Mouse (Mus musculus) limb, embryonic 14.5 days (tissue): Measurements from ENCODE around the gene Serinc3. TPM values are rescaled to one million over a fixed set of nuclear protein-coding genes. Genes with fewer than 3 reads are reported as not detected.

Experiments
- ATAC-seq: fragments of 200-750 bp; cut with Nextera tagmentation; 2 replicates; pipeline ENCODE4 v1.8.0; 2017; ENCODE audit warnings: low read depth, moderate number of reproducible peaks, moderate TSS enrichment; ENCODE audit not compliant: low FRiP score
- DNase-seq: peaks from one replicate; pipeline ENCODE4 v3.0.0-alpha.2; 2015; ENCODE audit warnings: low spot score
- H3K27ac ChIP-seq: fragments of 300-500 bp; sonication (generic); replicated peaks from 2 replicates; pipeline ENCODE4 v1.5.1; 2014; ENCODE audit warnings: low read depth, mild to moderate bottlenecking, low read length, moderate library complexity, mixed read lengths
- H3K27me3 ChIP-seq: fragments of 300-500 bp; sonication (generic); 2 replicates; pipeline ENCODE4 v1.6.1; 2014; ENCODE audit warnings: low read length, mixed read lengths; ENCODE audit not compliant: control insufficient read depth, insufficient read depth
- H3K36me3 ChIP-seq: fragments of 300-500 bp; sonication (generic); 2 replicates; pipeline ENCODE4 v1.6.1; 2014; ENCODE audit warnings: mild to moderate bottlenecking, low read length, moderate library complexity, mixed read lengths; ENCODE audit not compliant: control insufficient read depth, insufficient read depth
- H3K4me1 ChIP-seq: fragments of 300-500 bp; sonication (generic); 2 replicates; pipeline ENCODE4 v1.6.1; 2014; ENCODE audit warnings: antibody characterized with exemption, low read length, mixed read lengths; ENCODE audit not compliant: control insufficient read depth, insufficient read depth
- H3K4me2 ChIP-seq: fragments of 300-500 bp; sonication (generic); replicated peaks from 2 replicates; pipeline ENCODE4 v1.6.1; 2014; ENCODE audit warnings: low read depth, mild to moderate bottlenecking, low read length, moderate library complexity; ENCODE audit not compliant: severe bottlenecking
- H3K4me3 ChIP-seq: fragments of 300-500 bp; sonication (generic); replicated peaks from 2 replicates; pipeline ENCODE4 v1.5.1; 2014; ENCODE audit warnings: low read length
- H3K9ac ChIP-seq: fragments of 300-500 bp; sonication (generic); 2 replicates; pipeline ENCODE4 v1.6.1; 2014; ENCODE audit warnings: mild to moderate bottlenecking, low read depth, low read length, moderate library complexity; ENCODE audit not compliant: severe bottlenecking
- H3K9me3 ChIP-seq: fragments of 300-500 bp; sonication (generic); 2 replicates; pipeline ENCODE4 v1.6.1; 2016; ENCODE audit warnings: low read length; ENCODE audit not compliant: control insufficient read depth
- POLR2A ChIP-seq: fragments of 200-500 bp; IDR thresholded peaks from 2 replicates; pipeline ENCODE4 v1.8.0; 2012; ENCODE audit warnings: inconsistent platforms, mild to moderate bottlenecking, moderate library complexity, borderline replicate concordance; ENCODE audit not compliant: insufficient read depth, insufficient read length; ENCODE audit errors: extremely low read depth
- WGBS: fragments of 180-500 bp; shearing (Covaris S2); extraction: QIAGEN DNeasy Blood & Tissue Kit; methylation state at CpG from one replicate; pipeline ENCODE4 v1.1.7; 2014; 5-methylcytosine and 5-hydroxymethylcytosine counted together
- polyA plus RNA-seq, 2 experiments: library from polyadenylated mRNA; depleted of rRNA in 1 of 2; stranded (reverse) in 1 of 2; unstranded in 1 of 2; fragments of >200 nt; fragmentation: Nextera tagmentation in 1 of 2; extraction: Ambion mirVana in 1 of 2; gene quantifications; 2 replicates each; pipeline versions ENCODE4 v1.2.1 to v1.2.3; 2012 to 2014

Gene Serinc3
- polyA plus RNA-seq, 2 experiments = 43.4 to 99.5 TPM

DNA sequence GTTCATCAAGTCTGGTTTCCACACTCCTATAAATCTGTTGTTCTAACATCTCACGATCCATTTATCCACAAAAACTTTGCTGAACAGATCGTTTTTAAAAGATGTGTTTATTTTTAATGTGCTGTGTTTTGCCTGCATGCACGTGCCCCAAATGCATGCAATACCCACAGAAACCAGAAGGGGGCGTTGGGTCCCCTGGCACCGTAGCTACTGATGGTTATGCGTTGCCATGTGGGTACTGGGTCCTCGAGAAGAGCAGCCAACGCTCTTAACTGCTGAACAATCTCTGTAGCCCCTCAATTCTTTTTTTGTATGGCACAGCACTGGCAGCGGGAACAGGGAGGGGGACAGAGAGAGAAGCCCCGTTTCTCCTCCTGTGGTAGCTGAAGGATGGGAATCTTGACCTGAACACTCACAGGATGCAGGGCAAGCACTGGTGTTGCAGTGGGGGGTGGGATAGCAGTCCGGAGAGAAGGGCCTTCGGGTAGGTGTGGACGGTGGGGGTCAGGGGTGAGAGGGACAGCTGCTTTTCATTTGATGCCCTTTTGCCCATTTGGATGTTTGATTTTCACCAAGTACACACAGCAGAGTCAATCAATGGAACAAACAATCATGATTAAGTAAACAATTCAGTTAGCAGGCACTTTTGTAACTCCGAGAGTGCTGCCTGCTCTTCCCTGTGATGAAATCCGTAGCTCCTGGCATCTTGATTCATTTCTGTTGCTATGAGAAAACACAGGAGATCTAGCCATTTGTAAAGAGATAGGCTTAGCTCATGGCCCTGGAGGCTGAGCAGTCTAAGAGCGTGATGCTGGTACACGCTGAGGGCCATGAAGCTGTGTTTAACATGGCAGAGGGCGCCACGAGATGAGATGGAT, 58.3 kb downstream of the Serinc3 start:
- no peaks in the 10 kb centered on the region for H3K27me3 ChIP-seq
- no peak overlapping the region for H3K27ac ChIP-seq
- no peak overlapping the region for H3K4me3 ChIP-seq
- DNase-seq (no peak), ATAC-seq (no peak)
- H3K36me3 ChIP-seq = no peaks in the 10 kb centered on the region
- no peaks in the 10 kb centered on the region for H3K4me1 ChIP-seq
- no peaks in the 10 kb centered on the region for H3K9me3 ChIP-seq
- TF ChIP-seq POLR2A = no peak
- no peak overlapping the region for H3K9ac ChIP-seq
- H3K4me2 ChIP-seq = no peak overlapping the region
- WGBS = 38% methylated on average over 19 of the region's 19 CpGs

- no peaks in the 10 kb centered on the region for H3K27me3 ChIP-seq
- DNase-seq = no peak
- no peak for ATAC-seq
- 75% methylated on average over 10 of the region's 10 CpGs for WGBS
- H3K9ac ChIP-seq = no peak overlapping the region
- no peak overlapping the region for H3K4me3 ChIP-seq
- H3K27ac ChIP-seq = no peak overlapping the region
- no peaks in the 10 kb centered on the region for H3K4me1 ChIP-seq
- no peaks in the 10 kb centered on the region for H3K9me3 ChIP-seq
- no peak overlapping the region for H3K4me2 ChIP-seq
- TF ChIP-seq POLR2A = no peak
- H3K36me3 ChIP-seq = no peaks in the 10 kb centered on the region
Measured at GRCm38 (mm10) chr2:163584088-163584426, 60.9 kb downstream of the Serinc3 start.

DNA sequence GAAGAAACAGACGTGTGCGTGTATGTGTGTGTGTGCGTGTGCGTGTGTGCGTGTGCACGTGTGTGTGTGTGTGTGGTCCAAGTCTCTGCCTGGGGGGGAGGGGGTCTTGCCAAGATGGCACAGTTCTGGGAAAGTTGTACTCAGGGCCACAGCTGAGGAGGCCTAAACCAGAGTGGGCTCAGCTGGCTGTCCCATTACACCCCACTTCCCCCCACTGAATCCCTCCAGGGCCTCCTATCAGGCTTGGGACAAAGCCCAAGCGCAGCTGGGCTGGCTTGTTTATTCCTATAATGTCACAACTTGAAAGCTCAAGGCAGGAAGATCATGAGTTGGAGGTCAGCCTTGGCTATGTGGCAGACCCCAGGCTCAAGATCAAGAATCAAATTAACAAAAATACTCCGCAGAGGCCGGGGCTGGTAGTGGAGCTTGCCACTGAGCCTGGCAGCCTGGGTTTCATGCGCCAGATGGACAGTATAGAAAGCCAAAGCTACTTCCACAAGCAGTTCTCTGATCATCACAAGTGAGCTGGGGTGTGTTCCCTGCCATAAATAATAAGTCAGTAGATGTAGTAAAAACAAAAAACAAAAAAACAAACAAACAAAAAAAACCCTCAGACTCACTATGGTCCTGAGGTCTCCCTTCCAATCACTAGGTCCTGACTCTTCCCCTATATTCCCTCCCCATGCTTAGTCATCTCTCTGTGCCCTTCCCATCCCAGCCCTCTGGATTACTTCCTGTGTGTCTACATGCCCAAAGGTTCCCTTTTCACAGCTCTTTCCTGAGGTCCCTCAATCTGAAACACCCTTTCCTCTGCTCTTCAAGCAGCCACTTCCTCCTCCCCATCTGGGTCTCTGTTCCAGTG, 61.5 kb downstream of the Serinc3 start:
- H3K4me2 ChIP-seq = no peak overlapping the region
- no peaks in the 10 kb centered on the region for H3K36me3 ChIP-seq
- no peak overlapping the region for H3K4me3 ChIP-seq
- WGBS = 89% methylated on average over 10 of the region's 10 CpGs
- no peak for ATAC-seq
- H3K27ac ChIP-seq = no peak overlapping the region
- H3K27me3 ChIP-seq = no peaks in the 10 kb centered on the region
- DNase-seq = no peak
- no peaks in the 10 kb centered on the region for H3K4me1 ChIP-seq
- TF ChIP-seq POLR2A = no peak
- no peak overlapping the region for H3K9ac ChIP-seq
- H3K9me3 ChIP-seq = no peaks in the 10 kb centered on the region

GRCm38 (mm10) chr2:163580069-163580945, 64.6 kb downstream of the Serinc3 start:
- WGBS = 76% methylated on average over 13 of the region's 13 CpGs
- no peak for DNase-seq
- Histone ChIP-seq H3K4me2 (no peak overlapping the region), H3K9ac (no peak overlapping the region), H3K27ac (no peak overlapping the region), H3K27me3 (no peaks in the 10 kb centered on the region), H3K4me3 (no peak overlapping the region), H3K4me1 (no peaks in the 10 kb centered on the region), H3K9me3 (no peaks in the 10 kb centered on the region), H3K36me3 (no peaks in the 10 kb centered on the region)
- no peak for ATAC-seq
- no peak for TF ChIP-seq POLR2A

- Histone ChIP-seq H3K36me3 (no peaks in the 10 kb centered on the region), H3K27me3 (no peaks in the 10 kb centered on the region), H3K9me3 (no peaks in the 10 kb centered on the region), H3K4me3 (no peak overlapping the region), H3K9ac (no peak overlapping the region), H3K4me1 (no peaks in the 10 kb centered on the region), H3K27ac (no peak overlapping the region), H3K4me2 (no peak overlapping the region)
- ATAC-seq = no peak
- DNase-seq = no peak
- TF ChIP-seq POLR2A = no peak
- 85% methylated on average over 2 of the region's 2 CpGs for WGBS
Measured at GRCm38 (mm10) chr2:163577986-163578385, 66.9 kb downstream of the Serinc3 start.
